Mouse (Mus musculus) heart, postnatal 36 days (tissue): Measurements from ENCODE around the gene Zfp617. TPM values are rescaled to one million over a fixed set of nuclear protein-coding genes. Genes with fewer than 3 reads are reported as not detected.
"Not testable (repeated sequence)": the region's sequence is repeated elsewhere in the genome, so short reads cannot be mapped to it uniquely, and the experiment has no call there.

ENCODE experiments used
- DNase-seq, 2 experiments: peaks; one replicate each; pipeline ENCODE4 v3.0.0; 2021 to 2022
- intact Hi-C: fragments of 180-260 bp; cut with DNase I; formaldehyde crosslinking; loops from one replicate; pipeline ENCODE4 v1.15.1; 2025
- total RNA-seq, 2 experiments: library from RNA; stranded (reverse); gene quantifications; 2 replicates each; pipeline ENCODE4 v1.2.3; 2021

The Zfp617 gene
- 10 to 100 TPM; 25.1 to 25.2 TPM for total RNA-seq

DNA sequence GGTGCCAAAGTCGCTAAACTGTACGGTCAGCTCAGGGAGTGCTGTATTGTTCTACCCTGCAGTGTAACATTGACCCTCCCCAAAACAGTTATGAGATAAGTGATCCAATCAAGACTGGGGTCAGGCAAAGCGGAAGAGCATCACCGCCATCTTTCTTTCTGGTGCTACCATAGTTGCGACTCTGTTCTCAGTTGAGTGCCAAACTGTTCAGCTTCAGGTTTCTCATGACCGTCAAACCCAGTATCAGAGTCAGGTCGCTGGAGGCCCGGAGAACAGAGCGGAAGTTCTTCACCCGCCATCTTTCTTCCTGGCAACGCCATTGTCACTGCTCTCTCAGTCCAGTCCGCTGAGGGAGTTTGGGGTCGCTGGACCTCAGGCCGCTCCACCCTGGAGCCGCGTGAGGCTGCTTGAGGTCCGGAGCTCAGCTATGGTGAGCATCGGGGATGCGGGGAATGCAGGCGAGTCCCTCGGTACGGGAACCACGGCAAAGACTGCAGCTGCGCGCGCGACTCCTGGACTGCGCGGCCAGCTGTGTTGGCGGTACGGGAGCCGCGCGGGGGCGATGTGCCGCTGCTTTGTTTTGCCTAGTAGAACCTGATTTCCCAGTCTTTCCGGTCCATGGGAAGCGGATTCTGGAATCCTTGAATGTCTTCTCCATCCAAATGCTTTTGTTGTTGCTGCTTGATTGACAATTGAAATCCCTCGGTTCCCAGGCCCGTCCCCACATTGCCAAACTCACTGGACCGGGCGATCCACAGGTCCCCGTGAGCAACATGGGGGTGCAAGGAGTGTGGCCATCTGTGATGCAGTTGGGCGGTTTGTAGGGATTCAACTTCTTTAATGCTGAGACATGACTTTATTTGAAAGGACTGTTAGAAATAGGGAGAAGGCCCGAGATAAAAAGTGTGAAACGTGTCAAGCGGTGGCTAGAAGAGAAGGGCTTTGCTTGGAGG lies at the start of gene Zfp617, which contains the start of gene Zfp882:
Gene Zfp617, plus strand, starts transcription at position 327 of the 953 bp plus-strand sequence.
Gene Zfp882, plus strand, starts transcription at position 300 of the 953 bp plus-strand sequence.
- peak; percentile 88 to 93 for DNase-seq
- intact Hi-C loops, result loop anchor here (1.0 to 5.0 kb wide), 4 partner anchors 14 to 254 kb away; partner anchors contain the start of gene Rab8a

GRCm38 (mm10) chr8:71861551-71861950 lies 46.9 kb upstream of the Zfp617 start:
- DNase-seq, intact Hi-C loops: not testable (repeated sequence)

- DNase-seq, intact Hi-C loops: not testable (repeated sequence)
Observed at GRCm38 (mm10) chr8:71862038-71862437, 46.4 kb upstream of the Zfp617 start.

DNA sequence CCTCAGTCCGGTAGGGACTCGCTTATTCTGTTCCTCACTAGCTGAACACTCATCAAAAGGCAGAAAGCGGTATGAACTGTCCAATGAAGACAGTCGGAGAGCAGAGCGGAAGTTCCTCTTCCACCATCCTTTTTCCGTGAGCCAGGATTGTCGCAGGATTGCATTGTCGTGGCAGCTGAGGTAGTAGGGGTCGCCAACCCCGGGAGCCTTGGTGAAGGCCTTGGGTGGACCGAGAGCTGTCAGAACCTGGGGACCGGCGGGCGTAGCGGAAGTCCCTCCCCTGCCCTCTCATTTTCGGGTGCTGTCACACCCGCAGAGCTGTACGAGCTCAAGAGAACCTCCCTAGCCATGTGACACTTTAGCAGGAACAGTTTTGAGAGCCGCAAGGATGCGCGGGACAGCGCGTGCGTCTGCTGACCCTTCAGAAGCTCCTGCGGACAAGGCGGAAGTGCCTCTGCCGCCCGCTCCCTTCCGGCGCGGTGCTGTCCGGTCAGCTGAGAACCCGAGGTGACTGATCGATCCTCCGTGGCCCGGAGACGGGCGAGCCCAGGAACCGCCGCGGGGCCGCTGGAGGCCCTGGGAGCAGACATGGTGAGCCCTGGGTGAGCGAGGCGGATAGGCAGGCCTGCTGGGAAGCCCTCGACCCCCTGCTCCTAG lies 26.7 kb upstream of the Zfp617 start, which contains the start of gene Zfp709:
Gene Zfp709, plus strand, starts transcription at position 402 of the 657 bp plus-strand sequence.
- intact Hi-C loops, result no loop called here

GRCm38 (mm10) chr8:71900666-71901065 lies 7.8 kb upstream of the Zfp617 start:
- DNase-seq, intact Hi-C loops: not testable (repeated sequence)

More for the DNA sequence above, 26.7 kb upstream of the Zfp617 start, which contains the start of gene Zfp709:
- DNase-seq, result peak; percentile 63 to 78

- intact Hi-C loops, result not testable (repeated sequence)
Observed at GRCm38 (mm10) chr8:71903084-71903483, 5.4 kb upstream of the Zfp617 start.

DNA sequence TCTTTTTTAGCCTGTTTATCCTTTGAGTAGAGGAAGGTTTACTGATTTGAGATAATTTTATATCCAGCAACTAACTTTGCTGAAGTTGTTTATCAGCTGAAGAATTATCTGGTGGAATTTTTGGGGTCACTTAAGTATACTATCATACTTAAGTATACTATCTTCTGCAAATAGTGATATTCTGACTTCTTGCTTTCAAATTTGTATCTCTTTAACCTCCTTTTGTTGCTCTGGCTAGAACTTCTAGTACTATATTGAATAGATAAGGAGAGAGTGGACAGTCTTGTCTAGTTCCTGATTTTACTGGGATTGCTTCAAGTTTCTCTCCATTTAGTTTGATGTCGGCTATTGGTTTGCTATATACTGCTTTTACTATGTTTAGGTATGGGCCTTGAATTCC lies 1.6 kb upstream of the Zfp617 start:
- intact Hi-C loops, result loop anchor here (5.0 kb wide), 2 partner anchors 115 to 255 kb away; partner anchors contain the start of gene Rab8a
- DNase-seq, result no peak

More at GRCm38 (mm10) chr8:71903084-71903483, 5.4 kb upstream of the Zfp617 start:
- DNase-seq, result not testable (repeated sequence)

DNA sequence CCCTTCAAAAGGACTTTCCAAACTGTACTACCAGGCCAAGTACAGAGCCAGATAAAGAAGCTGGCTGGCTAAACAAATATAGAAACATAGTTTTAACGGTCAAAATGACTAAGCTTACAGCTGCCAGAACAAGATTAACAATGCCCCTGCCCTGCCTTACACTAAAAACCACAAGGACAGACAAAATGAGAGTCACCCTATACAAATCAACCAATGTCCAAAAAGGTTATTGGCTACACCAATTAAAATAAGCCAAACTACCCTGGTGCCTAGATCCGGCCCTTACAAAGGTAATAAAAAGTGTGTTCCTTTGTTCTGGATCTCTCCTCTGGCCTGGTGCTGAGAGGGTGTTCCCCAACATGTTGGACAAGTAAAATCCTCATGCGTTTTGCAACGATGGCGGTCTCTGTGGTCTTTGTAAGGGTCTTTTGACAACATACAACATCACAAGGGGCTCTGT lies 607 bp upstream of the Zfp617 start:
- no peak for DNase-seq
- intact Hi-C loops, result loop anchor here (1.0 to 5.0 kb wide), 4 partner anchors 14 to 254 kb away; partner anchors contain the start of gene Rab8a

DNA sequence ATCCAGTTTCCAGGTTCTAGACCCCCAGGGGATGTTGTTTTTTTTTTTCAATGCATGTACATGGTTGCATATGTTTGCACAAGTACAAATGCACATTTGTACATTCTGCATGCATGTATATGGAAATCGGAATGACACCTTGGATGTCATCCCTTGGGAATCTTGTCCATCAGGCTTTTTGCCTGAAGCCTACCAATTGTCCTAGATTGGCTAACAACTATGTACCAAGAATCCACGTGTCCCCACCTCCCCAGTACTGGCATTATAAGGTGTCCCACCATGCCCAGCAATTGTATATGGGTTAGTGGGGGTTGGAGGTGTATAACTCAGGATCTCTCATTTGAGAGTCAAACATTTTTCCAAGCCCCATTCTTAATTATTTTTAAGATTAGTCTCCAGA lies 3.9 kb downstream of the Zfp617 start:
- DNase-seq, result no peak
- intact Hi-C loops, result no loop called here

DNA sequence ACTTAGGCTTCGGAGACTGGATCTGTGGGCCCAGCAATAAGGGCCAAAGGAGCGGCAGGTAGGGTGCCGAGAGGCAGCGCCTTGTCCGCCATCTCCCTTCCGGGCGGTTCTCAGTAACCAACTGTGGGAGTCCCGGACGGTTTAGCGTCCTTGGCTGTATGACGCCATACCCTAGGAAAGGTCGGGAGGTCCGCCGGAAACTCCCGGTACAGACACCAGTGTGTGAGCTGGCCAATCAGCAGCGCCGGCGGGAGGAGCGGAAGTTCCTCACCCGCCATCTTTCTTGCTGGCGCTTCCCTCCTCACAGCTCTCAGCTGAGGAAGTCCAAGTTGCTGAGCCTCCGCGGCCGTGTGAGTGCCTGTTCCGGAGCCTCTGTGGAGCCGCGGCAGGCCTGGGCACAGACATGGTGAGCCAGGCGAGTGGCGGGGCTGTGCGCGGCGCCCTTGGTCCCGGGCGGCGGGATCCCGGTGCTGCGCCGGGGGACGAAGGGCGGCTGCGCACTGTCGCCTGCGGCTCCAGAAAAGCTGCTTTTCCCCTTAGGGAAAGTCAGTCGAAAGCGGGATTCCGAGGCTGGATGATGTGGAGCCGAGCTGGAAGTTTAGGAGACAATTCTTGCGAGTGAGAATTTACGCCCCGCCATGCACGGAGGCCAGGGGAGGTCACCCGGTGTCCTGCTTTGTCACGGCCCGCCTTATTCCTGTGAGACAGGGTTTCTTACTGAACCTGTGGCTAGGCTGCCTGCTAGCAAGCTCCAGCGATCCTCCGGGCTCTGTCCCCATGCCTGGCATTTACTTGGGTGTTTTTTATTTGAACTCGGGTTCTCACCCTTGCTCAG lies 14.3 kb downstream of the Zfp617 start:
- intact Hi-C loops, result loop anchor here (1.0 to 10.0 kb wide), 3 partner anchors 14 to 212 kb away; partner anchors contain the start of genes Tpm4, Zfp617 and Zfp882
- DNase-seq, result peak; percentile 93

GRCm38 (mm10) chr8:71925791-71926190 lies 17.4 kb downstream of the Zfp617 start:
- intact Hi-C loops, result loop anchor here (10.0 kb wide), 1 partner anchor 209 kb away; the partner anchor contains the start of gene Tpm4
- no peak for DNase-seq

DNA sequence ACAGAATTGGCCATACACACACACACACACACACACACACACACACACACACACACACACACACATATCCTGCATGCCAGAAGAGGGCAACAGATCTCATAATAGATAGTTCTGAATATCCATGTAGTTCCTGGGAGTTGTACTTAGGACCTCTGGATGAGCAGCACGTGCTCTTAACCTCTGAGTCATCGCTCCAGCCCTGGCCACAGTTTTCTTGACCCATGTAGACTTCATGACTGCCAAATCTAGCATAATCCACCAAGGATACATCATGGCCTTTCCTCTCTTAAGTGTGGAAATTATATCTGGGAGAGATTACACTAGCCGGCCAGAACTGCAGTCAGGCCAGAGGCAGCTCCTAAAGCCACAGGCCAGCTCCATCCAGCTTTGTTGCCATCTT lies 18.1 kb downstream of the Zfp617 start:
- intact Hi-C loops, result loop anchor here (10.0 kb wide), 1 partner anchor 208 kb away; the partner anchor contains the start of gene Tpm4
- DNase-seq, result no peak

DNA sequence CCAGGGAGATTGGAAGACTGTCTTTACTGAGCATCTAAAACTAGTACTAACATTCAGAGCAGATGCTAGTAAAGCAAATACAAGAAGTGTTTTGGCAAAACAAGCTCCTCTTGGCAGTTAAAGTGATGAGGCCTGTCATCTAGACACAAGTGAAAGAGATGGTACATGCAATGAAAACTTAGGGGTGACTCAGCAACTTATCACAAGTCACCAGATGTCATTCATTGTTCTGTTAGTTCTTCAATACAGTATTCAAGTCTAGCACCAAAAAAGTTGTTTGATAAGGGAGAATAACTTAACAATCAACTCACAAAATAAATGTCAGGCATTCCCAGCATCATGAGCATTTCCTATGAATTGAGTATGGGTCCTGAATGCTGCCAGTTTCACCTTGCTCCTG lies 19.3 kb downstream of the Zfp617 start:
- DNase-seq, result no peak
- intact Hi-C loops, result loop anchor here (10.0 kb wide), 1 partner anchor 207 kb away; the partner anchor contains the start of gene Tpm4

- intact Hi-C loops, DNase-seq: not testable (repeated sequence)
Observed at GRCm38 (mm10) chr8:71938037-71938436, 29.6 kb downstream of the Zfp617 start.

GRCm38 (mm10) chr8:71940293-71941208 lies 32.1 kb downstream of the Zfp617 start:
- intact Hi-C loops, result no loop called here
- DNase-seq, result no peak

DNA sequence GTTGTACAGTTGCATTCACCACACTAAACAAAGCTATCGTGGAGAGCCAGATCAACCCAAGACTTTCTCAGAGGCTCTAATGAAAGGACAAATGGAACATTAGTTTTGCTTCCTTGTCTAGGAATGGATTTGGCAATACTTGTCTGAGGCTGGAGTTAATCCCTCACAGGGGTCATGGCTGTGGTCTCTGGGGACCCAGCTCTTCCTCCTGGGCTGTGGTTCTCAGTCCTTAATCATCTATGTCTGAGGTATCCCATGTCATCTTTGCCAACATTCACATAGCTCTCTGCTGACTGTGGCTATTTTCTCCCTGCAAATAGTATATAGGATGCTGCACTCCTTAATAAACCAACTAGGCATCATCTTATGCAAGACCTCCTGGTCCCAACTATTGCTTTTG lies 33.3 kb downstream of the Zfp617 start:
- DNase-seq, result no peak
- intact Hi-C loops, result no loop called here

DNA sequence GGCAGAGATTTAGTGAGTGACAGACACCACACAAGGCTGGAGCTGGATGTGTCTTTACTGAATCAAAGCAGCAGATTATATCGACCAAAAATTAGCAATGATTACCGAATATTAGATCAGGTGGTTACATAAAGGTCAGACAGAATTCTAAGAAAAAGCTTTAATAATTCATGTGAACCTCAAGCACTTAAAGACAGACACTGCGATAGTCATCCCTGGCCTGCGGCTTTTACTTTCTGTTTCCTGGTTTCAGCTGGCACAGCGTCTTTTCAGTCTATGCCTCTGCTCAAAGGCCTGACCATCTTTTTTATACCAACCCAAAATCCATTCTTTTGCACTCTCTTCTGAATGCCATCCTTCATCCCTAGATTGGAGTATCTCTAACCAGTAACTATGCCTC lies 40.2 kb downstream of the Zfp617 start:
- intact Hi-C loops, result no loop called here

GRCm38 (mm10) chr8:71950482-71951221 lies 42.2 kb downstream of the Zfp617 start, which contains the start of gene Zfp961:
TSS of gene Zfp961 (plus strand) at chr8:71951038.
- intact Hi-C loops, result loop anchor here (1.0 kb wide), 1 partner anchor 27 kb away; no protein-coding TSS in a partner anchor
- DNase-seq, result peak; percentile 99

More for the DNA sequence above, 40.2 kb downstream of the Zfp617 start:
- no peak for DNase-seq
